Mouse (Mus musculus): ENCODE results near the gene Atf7ip.

The Atf7ip gene

GRCm38 (mm10) chr6:136486166-136486565 is 19.8 kb upstream of the Atf7ip start:
- no peak for DNase-seq (ENCODE audit: low read depth)

GRCm38 (mm10) chr6:136486801-136487553 is 19.0 kb upstream of the Atf7ip start:
- no peak for DNase-seq (ENCODE audit: low read depth)

GRCm38 (mm10) chr6:136487554-136487950 is 18.4 kb upstream of the Atf7ip start:
- no peak for DNase-seq (ENCODE audit: low read depth)

- DNase-seq (ENCODE audit: low read depth) = peak; percentile 21
Measured at GRCm38 (mm10) chr6:136489899-136490298, 16.1 kb upstream of the Atf7ip start.

GRCm38 (mm10) chr6:136490516-136491475 is 15.2 kb upstream of the Atf7ip start:
- peak; percentile 97 for DNase-seq (ENCODE audit: low read depth)

GRCm38 (mm10) chr6:136491631-136492030 is 14.3 kb upstream of the Atf7ip start:
- DNase-seq (ENCODE audit: low read depth) = peak; percentile 82

- peak; percentile 92 for DNase-seq (ENCODE audit: low read depth)
Measured at GRCm38 (mm10) chr6:136492251-136492650, 13.7 kb upstream of the Atf7ip start.

GRCm38 (mm10) chr6:136493486-136493885 is 12.5 kb upstream of the Atf7ip start:
- DNase-seq (ENCODE audit: low read depth) = no peak

- DNase-seq (ENCODE audit: low read depth) = no peak
Measured at GRCm38 (mm10) chr6:136493910-136494751, 11.8 kb upstream of the Atf7ip start.

GRCm38 (mm10) chr6:136495023-136495422 is 10.9 kb upstream of the Atf7ip start:
- DNase-seq (ENCODE audit: low read depth) = no peak

GRCm38 (mm10) chr6:136497744-136498143 is 8.2 kb upstream of the Atf7ip start:
- peak; percentile 83 for DNase-seq (ENCODE audit: low read depth)

GRCm38 (mm10) chr6:136499292-136499977 is 6.5 kb upstream of the Atf7ip start:
- DNase-seq (ENCODE audit: low read depth) = peak; percentile 80

- no peak for DNase-seq (ENCODE audit: low read depth)
Measured at GRCm38 (mm10) chr6:136508652-136509051, 2.7 kb downstream of the Atf7ip start.

GRCm38 (mm10) chr6:136510945-136511344 is 5.0 kb downstream of the Atf7ip start:
- DNase-seq (ENCODE audit: low read depth) = no peak

- DNase-seq (ENCODE audit: low read depth) = no peak
Measured at GRCm38 (mm10) chr6:136512351-136512750, 6.4 kb downstream of the Atf7ip start.

GRCm38 (mm10) chr6:136516626-136517025 is 10.7 kb downstream of the Atf7ip start:
- DNase-seq (ENCODE audit: low read depth) = no peak

- no peak for DNase-seq (ENCODE audit: low read depth)
Measured at GRCm38 (mm10) chr6:136517221-136517620, 11.3 kb downstream of the Atf7ip start.

- no peak for DNase-seq (ENCODE audit: low read depth)
Measured at GRCm38 (mm10) chr6:136518537-136519246, 12.7 kb downstream of the Atf7ip start.

GRCm38 (mm10) chr6:136519254-136519653 is 13.3 kb downstream of the Atf7ip start:
- no peak for DNase-seq (ENCODE audit: low read depth)

- no peak for DNase-seq (ENCODE audit: low read depth)
Measured at GRCm38 (mm10) chr6:136520361-136520760, 14.4 kb downstream of the Atf7ip start.

GRCm38 (mm10) chr6:136521681-136522080 is 15.7 kb downstream of the Atf7ip start:
- DNase-seq (ENCODE audit: low read depth) = no peak

All from 416B (cell line).